Comparison of ENCODE assay signal across 10 mouse cellular contexts in the genomic region with DNA sequence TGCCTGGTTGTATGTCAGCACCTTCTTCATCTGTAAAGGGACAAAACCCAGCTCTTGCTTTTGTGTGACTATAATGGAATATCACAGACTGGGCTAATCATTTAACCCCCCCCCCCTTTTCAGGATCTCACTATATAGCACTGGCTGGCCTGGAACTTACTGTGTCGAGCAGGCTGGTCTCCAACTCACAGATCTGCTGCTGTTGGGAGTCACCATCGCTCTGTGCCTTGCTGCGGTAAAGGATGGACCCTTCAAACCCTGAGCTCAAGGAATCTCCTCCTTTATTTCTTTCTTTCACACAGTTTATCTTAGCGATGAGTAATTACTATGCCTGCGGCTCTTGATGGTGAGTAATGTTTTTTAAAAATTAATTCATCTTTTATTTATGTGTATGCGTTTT. TPM values are rescaled to one million over a fixed set of nuclear protein-coding genes. Genes with fewer than 3 reads are reported as not detected.
DNase-seq lines count a peak whose midpoint lies in the region; ATAC-seq lines count a peak whose summit lies in the region.
"Had no signal": no experiment of that assay in that cellular context is flagged by ENCODE, and none has a peak within 500 bp of the region (broad histone marks: within the 10 kb centered on the region; RNA-seq: fewer than 3 reads in every experiment).

A gene (plus strand): TSS at position 301 of the 400 bp plus-strand sequence.

- H3K27me3 ChIP-seq in lung, embryonic 15.5 days, result no peaks in the 10 kb centered on the region
- no peaks in the 10 kb centered on the region for H3K27me3 ChIP-seq in heart, embryonic 14.5 days (ENCODE audit: control insufficient read depth, insufficient read depth, low read length)
- H3K27me3 ChIP-seq: embryonic facial prominence, embryonic 15.5 days had no signal

- 66% methylated on average over 6 of the region's 6 CpGs for WGBS in lung, embryonic 15.5 days
- 84% methylated on average over 6 of the region's 6 CpGs for WGBS in heart, embryonic 14.5 days

- no peaks in the 10 kb centered on the region for H3K36me3 ChIP-seq in lung, embryonic 15.5 days
- no peaks in the 10 kb centered on the region for H3K36me3 ChIP-seq in heart, embryonic 14.5 days (ENCODE audit: control insufficient read depth, insufficient read depth, low read length)
- H3K36me3 ChIP-seq: embryonic facial prominence, embryonic 15.5 days had no signal

- no peak within 1 kb of the TSS for H3K4me3 ChIP-seq in lung, embryonic 15.5 days
- no peak within 1 kb of the TSS for H3K4me3 ChIP-seq in heart, embryonic 14.5 days (ENCODE audit: control insufficient read depth in 1 of 2, insufficient read depth in 1 of 2, low read depth in 1 of 2, low read length in 2 of 2)
- H3K4me3 ChIP-seq: embryonic facial prominence, embryonic 15.5 days had no signal

- no peaks in the 10 kb centered on the region for H3K4me1 ChIP-seq in lung, embryonic 15.5 days
- peaks cover 0 to under 1% of the 10 kb centered on the region in 2 experiments; a peak in 2 of 4 replicates for H3K4me1 ChIP-seq in heart, embryonic 14.5 days (ENCODE audit: control insufficient read depth in 2 of 2, insufficient read depth in 2 of 2, low read length in 2 of 2)
- H3K4me1 ChIP-seq: embryonic facial prominence, embryonic 15.5 days had no signal

- H3K9me3 ChIP-seq in lung, embryonic 15.5 days, result no peaks in the 10 kb centered on the region
- H3K9me3 ChIP-seq in heart, embryonic 14.5 days (ENCODE audit: control insufficient read depth, low read length), result no peaks in the 10 kb centered on the region
- H3K9me3 ChIP-seq: embryonic facial prominence, embryonic 15.5 days had no signal

- H3K27ac ChIP-seq in lung, embryonic 15.5 days, result no peak within 1 kb of the TSS
- no peak within 1 kb of the TSS for H3K27ac ChIP-seq in heart, embryonic 14.5 days (replicated peaks in 1 of 2; ENCODE audit: control insufficient read depth in 1 of 2, insufficient read depth in 1 of 2, low read depth in 2 of 2, low read length in 2 of 2)
- H3K27ac ChIP-seq: embryonic facial prominence, embryonic 15.5 days had no signal

- no peak for ATAC-seq in lung, embryonic 15.5 days (ENCODE audit: borderline replicate concordance, extremely low read depth, low FRiP score, low TSS enrichment)
- no peak for ATAC-seq in heart, embryonic 14.5 days (ENCODE audit: insufficient number of reproducible peaks, insufficient read depth, low FRiP score, low read depth)

- H3K9ac ChIP-seq in lung, embryonic 15.5 days, result no peak within 1 kb of the TSS
- no peak within 1 kb of the TSS for H3K9ac ChIP-seq in heart, embryonic 14.5 days (ENCODE audit: low read length)
- H3K9ac ChIP-seq: embryonic facial prominence, embryonic 15.5 days had no signal

- DNase-seq in adrenal gland, postnatal 10 days, result no peak
- no peak for DNase-seq in adrenal gland, postnatal 36 days
- no peak for DNase-seq in lung, postnatal 25 days (ENCODE audit: low spot score)
- DNase-seq in left cerebral cortex, postnatal 25 days (ENCODE audit: low spot score in 2 of 2), result no peak
- no peak for DNase-seq in B cell, adult 2 months
- DNase-seq in thymus, postnatal 25 days, result no peak
- DNase-seq: lung, postnatal 10 days had no signal

- intact Hi-C loops in left cerebral cortex, postnatal 25 days (cut with DNase I), result no loop called here

- H3K4me2 ChIP-seq in lung, embryonic 15.5 days, result no peak within 1 kb of the TSS
- no peak within 1 kb of the TSS for H3K4me2 ChIP-seq in heart, embryonic 14.5 days (ENCODE audit: low read length)
- H3K4me2 ChIP-seq: embryonic facial prominence, embryonic 15.5 days had no signal

RNA-seq across cellular contexts. Expression of the gene that starts here (rescaled TPM):
- total RNA-seq in adrenal gland, postnatal 10 days (2021), result 10 to 100 TPM; 22.4 to 25.2 TPM
- 1 to 10 TPM; 7.6 to 7.9 TPM for total RNA-seq in adrenal gland, postnatal 36 days (2021)
- polyA plus RNA-seq in lung, embryonic 15.5 days (2015; fragmentation: Nextera tagmentation; extraction: Ambion mirVana), result 19.1 and 20.8 TPM in 2 replicates
- 22.5 and 27.9 TPM in 2 replicates for polyA plus RNA-seq in heart, embryonic 14.5 days (2014; fragmentation: Nextera tagmentation; extraction: Ambion mirVana)
- total RNA-seq in left cerebral cortex, postnatal 25 days (2021), result 10 to 100 TPM; 12.5 to 17.6 TPM
